Mouse (Mus musculus) lung, embryonic 16.5 days (tissue): ENCODE data around the gene Plcb2. TPM values are rescaled to one million over a fixed set of nuclear protein-coding genes. Genes with fewer than 3 reads are reported as not detected.

Experiments
- ATAC-seq: fragments of 200-750 bp; cut with Nextera tagmentation; 2 replicates; pipeline ENCODE4 v1.8.0; 2017; ENCODE audit warnings: low read depth, mild to moderate bottlenecking, moderate library complexity
- H3K27ac ChIP-seq: fragments of 300-500 bp; sonication (generic); 2 replicates; pipeline ENCODE4 v1.5.1; 2014; ENCODE audit warnings: mild to moderate bottlenecking, control low read depth, low read length
- H3K27me3 ChIP-seq: fragments of 300-500 bp; sonication (generic); 2 replicates; pipeline ENCODE4 v1.6.1; 2014; ENCODE audit warnings: low read depth, low read length, mixed read lengths; ENCODE audit not compliant: control insufficient read depth, insufficient read depth
- H3K36me3 ChIP-seq: fragments of 300-500 bp; sonication (generic); 2 replicates; pipeline ENCODE4 v1.6.1; 2014; ENCODE audit warnings: low read length; ENCODE audit not compliant: control insufficient read depth, insufficient read depth
- H3K4me1 ChIP-seq: fragments of 300-500 bp; sonication (generic); replicated peaks from 2 replicates; pipeline ENCODE4 v1.6.1; 2014; ENCODE audit warnings: low read length, mixed read lengths; ENCODE audit not compliant: control insufficient read depth, insufficient read depth
- H3K4me2 ChIP-seq: fragments of 300-500 bp; sonication (generic); 2 replicates; pipeline ENCODE4 v1.6.1; 2014; ENCODE audit warnings: low read depth, low read length, control low read depth
- H3K4me3 ChIP-seq: fragments of 300-500 bp; sonication (generic); 2 replicates; pipeline ENCODE4 v1.5.1; 2014; ENCODE audit warnings: mild to moderate bottlenecking, low read length, control low read depth
- H3K9ac ChIP-seq: fragments of 300-500 bp; sonication (generic); 2 replicates; pipeline ENCODE4 v1.6.1; 2014; ENCODE audit warnings: low read length, control low read depth
- H3K9me3 ChIP-seq: fragments of 300-500 bp; sonication (generic); 2 replicates; pipeline ENCODE4 v1.6.1; 2016; ENCODE audit warnings: low read length; ENCODE audit not compliant: control insufficient read depth
- WGBS: fragments of 180-500 bp; shearing (Covaris S2); extraction: QIAGEN DNeasy Blood & Tissue Kit; methylation state at CpG from one replicate; pipeline ENCODE4 v1.1.7; 2014; 5-methylcytosine and 5-hydroxymethylcytosine counted together
- polyA plus RNA-seq: library from polyadenylated mRNA; unstranded; fragments of >200 nt; fragmentation: Nextera tagmentation; extraction: Ambion mirVana; gene quantifications from 2 replicates; pipeline ENCODE4 v1.2.1, GENCODE M21; 2015

The Plcb2 gene
- polyA plus RNA-seq: 1.6 and 1.8 TPM in 2 replicates

GRCm38 (mm10) chr2:118728337-118728736 is at the start of gene Plcb2:
Plcb2 (minus strand) TSS chr2:118728438.
- WGBS: 8% methylated on average over 6 of the region's 7 CpGs
- Histone ChIP-seq H3K4me1 (peaks cover 30% of the 10 kb centered on the region), H3K9me3 (no peaks in the 10 kb centered on the region), H3K4me2 (peak within 1 kb of the TSS; percentile 30), H3K27ac (peak within 1 kb of the TSS; percentile 70), H3K36me3 (no peaks in the 10 kb centered on the region), H3K9ac (peak within 1 kb of the TSS; percentile 44; the same call in 1 of the 2 replicates), H3K4me3 (peak within 1 kb of the TSS; percentile 3; the same call in 1 of the 2 replicates), H3K27me3 (peaks cover 13% of the 10 kb centered on the region)
- peak; percentile 77 for ATAC-seq

GRCm38 (mm10) chr2:118776295-118776694 is 48.1 kb upstream of the Plcb2 start:
- no peak overlapping the region for H3K4me2 ChIP-seq
- H3K27me3 ChIP-seq: no peaks in the 10 kb centered on the region
- H3K27ac ChIP-seq: peak overlapping the region; percentile 34
- no peaks in the 10 kb centered on the region for H3K9me3 ChIP-seq
- no peaks in the 10 kb centered on the region for H3K36me3 ChIP-seq
- no peak for ATAC-seq
- peaks cover 18% of the 10 kb centered on the region for H3K4me1 ChIP-seq
- 65% methylated on average over 2 of the region's 2 CpGs for WGBS
- H3K9ac ChIP-seq: no peak overlapping the region
- H3K4me3 ChIP-seq: no peak overlapping the region

- peak; percentile 27; the same call in 1 of the 2 replicates for ATAC-seq
- WGBS: 34% methylated on average over 3 of the region's 4 CpGs
- no peaks in the 10 kb centered on the region for H3K36me3 ChIP-seq
- H3K4me3 ChIP-seq: no peak overlapping the region
- H3K4me1 ChIP-seq: peaks cover 18% of the 10 kb centered on the region
- H3K9me3 ChIP-seq: no peaks in the 10 kb centered on the region
- no peaks in the 10 kb centered on the region for H3K27me3 ChIP-seq
- no peak overlapping the region for H3K4me2 ChIP-seq
- H3K27ac ChIP-seq: peak overlapping the region; percentile 34
- H3K9ac ChIP-seq: no peak overlapping the region
Measured at GRCm38 (mm10) chr2:118775846-118776245, 47.6 kb upstream of the Plcb2 start.

GRCm38 (mm10) chr2:118775396-118775795 is 47.2 kb upstream of the Plcb2 start:
- 14% methylated on average over 1 of the region's 1 CpGs for WGBS
- no peak overlapping the region for H3K4me3 ChIP-seq
- no peak overlapping the region for H3K4me2 ChIP-seq
- no peaks in the 10 kb centered on the region for H3K27me3 ChIP-seq
- peak overlapping the region; percentile 34 for H3K27ac ChIP-seq
- ATAC-seq: 0 out of 2 replicates have a peak, but pooled peaks have one; percentile 23
- H3K9ac ChIP-seq: no peak overlapping the region
- H3K4me1 ChIP-seq: peaks cover 18% of the 10 kb centered on the region
- H3K36me3 ChIP-seq: no peaks in the 10 kb centered on the region
- H3K9me3 ChIP-seq: no peaks in the 10 kb centered on the region

DNA sequence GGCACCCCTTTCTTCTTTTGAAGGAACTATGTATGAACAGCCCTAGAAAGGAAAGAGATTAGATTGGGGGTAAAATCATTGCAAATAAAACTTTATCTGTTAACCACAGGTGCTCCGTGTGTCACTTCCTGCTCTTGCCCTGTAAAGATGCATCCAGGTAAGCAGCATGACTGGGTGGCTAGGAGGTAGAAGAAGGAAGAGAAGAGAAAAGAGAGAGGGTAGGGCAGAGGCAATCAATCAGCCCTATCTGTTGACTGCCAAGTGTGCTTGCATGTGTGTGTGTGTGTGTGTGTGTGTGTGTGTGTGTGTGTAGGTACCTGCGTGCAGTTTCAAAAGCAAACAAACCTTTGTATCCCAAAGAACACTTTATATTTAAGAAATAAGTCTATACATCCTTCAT is 46.3 kb upstream of the Plcb2 start:
- H3K4me1 ChIP-seq: peaks cover 14% of the 10 kb centered on the region
- ATAC-seq: no peak
- WGBS: 65% methylated on average over 2 of the region's 2 CpGs

DNA sequence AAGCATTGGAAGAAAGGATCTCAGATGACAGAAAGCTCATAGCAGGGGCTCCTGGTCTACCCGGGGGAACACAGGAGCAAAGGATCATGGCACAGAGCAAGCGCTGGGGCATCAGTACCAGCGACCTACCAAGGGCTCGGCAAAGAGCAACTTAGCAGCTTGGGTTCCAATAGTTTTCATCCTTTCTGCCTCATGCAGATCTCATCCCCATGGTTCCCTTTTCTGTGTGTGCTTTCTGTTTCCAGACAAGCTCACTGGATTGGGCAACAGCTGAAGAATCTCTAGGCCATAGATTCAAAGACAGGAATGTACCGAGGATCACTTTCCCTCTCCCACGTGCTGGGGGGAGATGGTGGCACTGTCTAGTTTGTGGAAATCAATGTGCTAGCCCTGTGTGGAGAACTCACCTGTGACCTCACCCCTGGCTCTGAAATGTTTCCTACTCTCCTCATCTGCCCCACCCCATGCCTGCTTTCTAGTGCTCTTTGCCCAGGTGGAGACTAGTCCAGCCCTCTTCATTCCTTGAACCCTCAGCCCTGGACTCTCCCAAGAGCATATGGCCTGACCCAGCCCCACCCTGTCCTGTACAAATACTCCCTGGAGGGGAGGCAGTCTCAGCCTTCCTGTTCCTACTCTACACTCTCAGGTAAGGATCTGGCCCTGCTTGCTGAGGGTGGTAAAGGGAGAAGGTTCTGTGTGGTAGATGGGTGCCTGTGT is 44.1 kb upstream of the Plcb2 start, which contains the start of gene Phgr1:
TSS of gene Phgr1 (plus strand) at position 612 of the 717 bp plus-strand sequence.
- Histone ChIP-seq H3K9me3 (peaks cover 3% of the 10 kb centered on the region; the same call in 1 of the 2 replicates), H3K27ac (no peak within 1 kb of the TSS), H3K4me3 (no peak within 1 kb of the TSS), H3K4me2 (no peak within 1 kb of the TSS), H3K36me3 (no peaks in the 10 kb centered on the region), H3K27me3 (no peaks in the 10 kb centered on the region), H3K9ac (no peak within 1 kb of the TSS), H3K4me1 (peaks cover 11% of the 10 kb centered on the region; the same call in 1 of the 2 replicates)
- WGBS: 74% methylated on average over 6 of the region's 6 CpGs
- peak; percentile 64 for ATAC-seq

More for the DNA sequence above, 46.3 kb upstream of the Plcb2 start:
- no peaks in the 10 kb centered on the region for H3K27me3 ChIP-seq
- H3K4me2 ChIP-seq: no peak overlapping the region
- H3K27ac ChIP-seq: no peak overlapping the region
- no peak overlapping the region for H3K9ac ChIP-seq
- H3K9me3 ChIP-seq: peaks cover 1% of the 10 kb centered on the region; the same call in 1 of the 2 replicates
- H3K4me3 ChIP-seq: no peak overlapping the region
- no peaks in the 10 kb centered on the region for H3K36me3 ChIP-seq

GRCm38 (mm10) chr2:118766041-118767033 is 38.1 kb upstream of the Plcb2 start:
- H3K27ac ChIP-seq: no peak overlapping the region
- no peaks in the 10 kb centered on the region for H3K27me3 ChIP-seq
- no peak overlapping the region for H3K4me2 ChIP-seq
- no peak overlapping the region for H3K9ac ChIP-seq
- no peak for ATAC-seq
- H3K4me3 ChIP-seq: no peak overlapping the region
- 60% methylated on average over 10 of the region's 10 CpGs for WGBS
- no peaks in the 10 kb centered on the region for H3K36me3 ChIP-seq
- peaks cover 26% of the 10 kb centered on the region for H3K4me1 ChIP-seq
- H3K9me3 ChIP-seq: peaks cover 3% of the 10 kb centered on the region; the same call in 1 of the 2 replicates

- Histone ChIP-seq H3K4me2 (no peak overlapping the region), H3K27ac (no peak overlapping the region), H3K9ac (no peak overlapping the region), H3K9me3 (peaks cover 3% of the 10 kb centered on the region; the same call in 1 of the 2 replicates), H3K27me3 (no peaks in the 10 kb centered on the region), H3K4me3 (no peak overlapping the region), H3K4me1 (peaks cover 35% of the 10 kb centered on the region), H3K36me3 (no peaks in the 10 kb centered on the region)
- no peak for ATAC-seq
- WGBS: 85% methylated on average over 5 of the region's 5 CpGs
Measured at GRCm38 (mm10) chr2:118764875-118765274, 36.6 kb upstream of the Plcb2 start.
